Mouse (Mus musculus) heart, embryonic 15.5 days (tissue): ENCODE results near the gene Dennd1a. TPM values are rescaled to one million over a fixed set of nuclear protein-coding genes. Genes with fewer than 3 reads are reported as not detected.

ENCODE experiments used
- ATAC-seq: fragments of 200-750 bp; cut with Nextera tagmentation; replicated peaks from 2 replicates; pipeline ENCODE4 v1.8.0; 2017; ENCODE audit warnings: low read depth, moderate TSS enrichment; ENCODE audit not compliant: insufficient number of reproducible peaks, insufficient read depth, low FRiP score
- H3K27ac ChIP-seq: fragments of 300-500 bp; sonication (generic); 2 replicates; pipeline ENCODE4 v1.5.1; 2015; ENCODE audit warnings: mild to moderate bottlenecking, inconsistent platforms
- H3K27me3 ChIP-seq: fragments of 300-500 bp; sonication (generic); 2 replicates; pipeline ENCODE4 v1.6.1; 2015; ENCODE audit warnings: inconsistent platforms
- H3K36me3 ChIP-seq: fragments of 300-500 bp; sonication (generic); 2 replicates; pipeline ENCODE4 v1.6.1; 2015; ENCODE audit warnings: mild to moderate bottlenecking, inconsistent platforms
- H3K4me1 ChIP-seq: fragments of 300-500 bp; sonication (generic); replicated peaks from 2 replicates; pipeline ENCODE4 v1.6.1; 2015; ENCODE audit warnings: inconsistent platforms
- H3K4me2 ChIP-seq: fragments of 300-500 bp; sonication (generic); 2 replicates; pipeline ENCODE4 v1.6.1; 2015; ENCODE audit warnings: inconsistent platforms, mild to moderate bottlenecking, moderate library complexity
- H3K4me3 ChIP-seq: fragments of 300-500 bp; sonication (generic); 2 replicates; pipeline ENCODE4 v1.5.1; 2015; ENCODE audit warnings: mild to moderate bottlenecking, inconsistent platforms
- H3K9ac ChIP-seq: fragments of 300-500 bp; sonication (generic); 2 replicates; pipeline ENCODE4 v1.6.1; 2015; ENCODE audit warnings: mild to moderate bottlenecking, inconsistent platforms
- H3K9me3 ChIP-seq: fragments of 300-500 bp; sonication (generic); replicated peaks from 2 replicates; pipeline ENCODE4 v1.6.1; 2016; ENCODE audit warnings: inconsistent platforms
- WGBS: fragments of 180-500 bp; shearing (Covaris S2); methylation state at CpG from one replicate; pipeline ENCODE4 v1.1.7; 2015; ENCODE audit warnings: mixed read lengths; 5-methylcytosine and 5-hydroxymethylcytosine counted together
- polyA plus RNA-seq: library from polyadenylated mRNA; unstranded; fragments of >200 nt; fragmentation: Nextera tagmentation; extraction: Ambion mirVana; gene quantifications from 2 replicates; pipeline ENCODE4 v1.2.1, GENCODE M21; 2015

Dennd1a gene
- polyA plus RNA-seq, 1 experiment from 2014 or later, result 10.5 TPM

DNA sequence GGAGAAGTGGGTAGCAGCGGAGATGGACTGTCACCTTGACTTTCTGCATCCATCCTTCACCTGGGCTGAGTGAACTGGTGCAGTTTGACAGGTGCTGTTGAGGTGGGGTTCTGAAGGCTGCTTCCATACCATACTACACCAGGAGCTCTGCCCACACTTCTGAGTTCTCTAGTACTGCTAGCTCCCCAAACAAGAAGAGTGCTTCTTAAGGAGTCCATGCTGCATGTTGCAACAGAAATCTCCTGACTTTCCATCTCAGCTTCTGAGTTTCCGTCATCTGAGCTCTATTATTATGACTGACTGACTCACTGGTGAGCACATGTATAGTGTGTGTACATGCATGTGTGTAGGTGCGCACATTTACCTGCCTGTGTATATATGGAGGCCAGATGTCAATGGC, 449.6 kb downstream of the Dennd1a start:
- ATAC-seq, result no peak
- H3K4me1 ChIP-seq, result peaks cover 6% of the 10 kb centered on the region
- no peaks in the 10 kb centered on the region for H3K36me3 ChIP-seq
- WGBS, result 95% methylated on average over 3 of the region's 3 CpGs
- H3K9me3 ChIP-seq, result no peaks in the 10 kb centered on the region
- H3K4me2 ChIP-seq, result no peak overlapping the region
- H3K27ac ChIP-seq, result no peak overlapping the region
- H3K27me3 ChIP-seq, result no peaks in the 10 kb centered on the region
- H3K4me3 ChIP-seq, result no peak overlapping the region
- no peak overlapping the region for H3K9ac ChIP-seq

DNA sequence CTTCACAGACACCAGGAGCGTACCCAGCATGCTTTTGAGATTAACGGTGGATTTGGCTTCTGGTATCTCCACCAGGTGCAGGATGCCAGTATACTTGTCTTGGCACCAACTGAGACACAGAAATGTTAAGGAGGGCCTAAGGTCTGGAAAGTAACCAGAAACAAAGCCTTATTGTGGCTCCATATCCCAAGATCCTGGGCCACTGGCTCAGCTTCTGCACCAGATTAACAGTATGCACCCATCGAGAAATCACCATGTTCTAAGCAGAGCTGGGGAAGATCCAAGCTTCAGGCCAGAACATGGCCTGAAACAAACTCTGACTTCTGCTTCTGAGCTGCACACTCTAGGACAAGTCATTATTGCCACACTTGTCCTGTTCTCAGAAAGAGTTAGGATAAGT, 450.3 kb downstream of the Dennd1a start:
- H3K9ac ChIP-seq, result no peak overlapping the region
- no peak overlapping the region for H3K4me2 ChIP-seq
- 91% methylated on average over 3 of the region's 3 CpGs for WGBS
- no peaks in the 10 kb centered on the region for H3K27me3 ChIP-seq
- H3K4me3 ChIP-seq, result no peak overlapping the region
- no peak overlapping the region for H3K27ac ChIP-seq
- H3K9me3 ChIP-seq, result no peaks in the 10 kb centered on the region
- no peak for ATAC-seq
- H3K36me3 ChIP-seq, result no peaks in the 10 kb centered on the region
- H3K4me1 ChIP-seq, result no peaks in the 10 kb centered on the region

DNA sequence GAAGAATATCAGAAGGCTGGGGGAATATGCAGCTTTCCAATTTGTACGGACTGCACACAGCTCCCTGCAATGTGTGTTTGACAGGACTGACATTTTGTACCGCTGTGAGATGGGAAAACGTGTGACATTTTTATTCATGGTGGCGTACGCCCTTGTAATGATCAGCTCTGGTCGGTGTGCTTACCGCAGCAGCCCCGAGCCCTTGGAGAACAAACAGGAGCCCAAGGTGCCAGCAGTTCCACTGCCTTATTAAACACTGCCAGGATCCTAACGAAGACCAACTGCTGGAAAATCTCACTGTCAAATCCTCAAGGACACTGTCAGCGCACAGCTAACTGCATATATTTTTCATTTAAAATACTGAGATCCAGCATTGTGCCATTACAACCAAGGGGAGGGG, 454.9 kb downstream of the Dennd1a start:
- Histone ChIP-seq H3K36me3 (no peaks in the 10 kb centered on the region), H3K9ac (no peak overlapping the region), H3K27ac (no peak overlapping the region), H3K4me3 (no peak overlapping the region), H3K4me1 (peaks cover 17% of the 10 kb centered on the region), H3K4me2 (no peak overlapping the region), H3K9me3 (no peaks in the 10 kb centered on the region), H3K27me3 (no peaks in the 10 kb centered on the region)
- WGBS, result 55% methylated on average over 10 of the region's 10 CpGs
- no peak for ATAC-seq

DNA sequence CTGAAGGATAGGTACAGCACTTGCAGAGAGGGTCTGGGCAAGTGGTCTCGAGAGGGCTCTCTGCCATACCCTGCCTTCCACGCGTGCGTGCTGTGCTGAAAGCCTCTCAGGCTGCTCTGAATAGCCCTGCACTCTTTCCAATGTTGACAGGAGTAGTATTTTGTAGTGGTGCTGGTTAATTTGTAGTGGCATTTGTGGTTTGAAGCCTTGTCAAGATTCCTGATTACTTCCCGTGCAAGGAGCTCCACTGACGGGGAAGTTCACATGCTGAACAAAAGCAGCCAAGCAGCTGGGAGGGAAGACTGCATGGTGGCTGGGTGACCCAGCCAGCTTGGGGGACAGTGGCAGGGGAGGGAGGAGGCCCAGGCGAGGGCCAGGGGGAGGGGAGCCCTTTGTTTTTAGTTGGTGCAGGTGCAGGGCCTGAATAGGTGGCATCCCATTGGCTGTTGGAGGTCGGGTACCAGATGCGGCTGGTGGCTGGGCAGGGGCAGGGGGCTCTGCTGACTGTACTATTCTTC, 457.4 kb downstream of the Dennd1a start:
- Histone ChIP-seq H3K9ac (no peak overlapping the region), H3K9me3 (no peaks in the 10 kb centered on the region), H3K4me2 (no peak overlapping the region), H3K4me3 (no peak overlapping the region), H3K27me3 (no peaks in the 10 kb centered on the region), H3K27ac (no peak overlapping the region), H3K36me3 (no peaks in the 10 kb centered on the region), H3K4me1 (peaks cover 17% of the 10 kb centered on the region)
- WGBS, result 44% methylated on average over 9 of the region's 9 CpGs
- peak; percentile 25; the same call in 1 of the 2 replicates for ATAC-seq

DNA sequence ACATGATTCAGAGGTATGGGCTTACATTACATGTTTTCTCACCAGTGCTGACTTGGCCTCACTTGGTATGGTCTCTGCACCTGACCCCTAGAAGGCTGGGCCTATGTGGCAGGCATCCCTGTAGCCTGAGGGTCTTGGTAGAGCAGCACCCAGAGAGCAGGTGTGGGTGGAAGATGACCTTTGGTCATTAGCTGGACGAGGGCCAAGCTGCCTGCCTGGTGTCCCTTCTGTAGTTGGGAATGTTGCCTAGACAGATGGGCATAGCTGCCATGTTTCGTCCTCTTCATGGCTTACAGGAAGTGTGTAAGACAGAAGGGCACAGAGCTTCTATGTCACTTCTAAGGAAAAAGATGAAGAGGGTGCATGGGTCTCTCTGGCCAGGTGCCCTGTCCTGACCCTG, 463.4 kb downstream of the Dennd1a start:
- Histone ChIP-seq H3K9me3 (no peaks in the 10 kb centered on the region), H3K4me1 (peaks cover 2% of the 10 kb centered on the region; the same call in 1 of the 2 replicates), H3K9ac (no peak overlapping the region), H3K27me3 (no peaks in the 10 kb centered on the region), H3K36me3 (no peaks in the 10 kb centered on the region), H3K4me2 (no peak overlapping the region), H3K27ac (no peak overlapping the region), H3K4me3 (no peak overlapping the region)
- ATAC-seq, result no peak
- 91% methylated on average over 2 of the region's 2 CpGs for WGBS

DNA sequence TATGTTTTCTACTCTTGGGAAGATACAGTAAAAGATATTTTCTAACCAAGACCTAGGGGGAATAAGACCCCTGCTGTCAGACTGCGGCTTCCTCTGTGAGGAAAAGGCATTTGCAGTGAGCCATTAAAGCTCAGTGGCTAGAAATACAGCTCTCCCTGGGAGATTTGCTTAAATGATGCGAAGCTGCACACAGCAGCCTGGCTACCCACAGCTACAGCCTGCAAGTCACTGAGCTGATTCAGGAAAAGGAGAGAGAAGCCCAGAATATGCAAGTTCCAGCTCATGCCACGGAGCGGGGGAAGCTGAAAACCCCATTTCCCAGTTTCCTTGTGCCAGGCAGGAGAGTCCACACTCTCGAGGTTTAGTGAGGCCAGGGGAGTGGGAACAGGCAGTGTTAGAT, 465.1 kb downstream of the Dennd1a start:
- Histone ChIP-seq H3K36me3 (no peaks in the 10 kb centered on the region), H3K27me3 (no peaks in the 10 kb centered on the region), H3K4me1 (peaks cover 2% of the 10 kb centered on the region; the same call in 1 of the 2 replicates), H3K9me3 (no peaks in the 10 kb centered on the region), H3K9ac (no peak overlapping the region), H3K27ac (no peak overlapping the region), H3K4me2 (no peak overlapping the region), H3K4me3 (no peak overlapping the region)
- 79% methylated on average over 5 of the region's 5 CpGs for WGBS
- no peak for ATAC-seq

DNA sequence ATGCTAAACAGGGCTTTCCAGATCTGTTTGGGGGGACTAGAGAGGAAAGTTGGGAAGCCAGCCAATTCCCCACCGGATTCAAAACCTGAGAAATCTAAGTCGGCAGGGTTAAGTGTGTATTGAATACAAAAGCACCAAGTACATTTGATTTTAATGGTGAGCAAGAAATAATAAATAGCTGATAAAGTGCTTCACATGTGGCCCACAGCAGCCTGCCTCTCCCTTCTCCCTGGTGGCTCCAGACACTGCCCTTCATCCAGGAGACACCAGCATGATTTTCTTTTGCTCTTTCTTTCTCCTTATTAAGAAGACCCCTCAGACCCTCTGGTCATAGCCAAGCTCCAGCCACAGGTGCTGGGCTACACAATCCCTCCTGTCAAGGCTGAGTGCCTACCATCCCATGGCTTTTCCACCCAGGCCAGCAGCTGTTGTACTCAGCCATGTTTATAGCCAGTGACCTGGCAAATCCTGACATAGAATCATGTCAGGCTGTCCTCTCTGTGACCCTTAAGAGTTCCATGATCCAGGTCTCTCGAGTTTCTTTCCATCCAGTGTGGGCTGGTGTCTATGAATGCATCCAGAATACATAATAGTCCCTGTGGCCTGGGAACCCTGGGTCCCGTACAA, 467.6 kb downstream of the Dennd1a start:
- no peak overlapping the region for H3K27ac ChIP-seq
- H3K9ac ChIP-seq, result no peak overlapping the region
- H3K4me3 ChIP-seq, result no peak overlapping the region
- no peaks in the 10 kb centered on the region for H3K9me3 ChIP-seq
- no peak for ATAC-seq
- H3K27me3 ChIP-seq, result no peaks in the 10 kb centered on the region
- peaks cover 2% of the 10 kb centered on the region; the same call in 1 of the 2 replicates for H3K4me1 ChIP-seq
- WGBS, result 41% methylated on average over 4 of the region's 4 CpGs
- H3K4me2 ChIP-seq, result no peak overlapping the region
- H3K36me3 ChIP-seq, result no peaks in the 10 kb centered on the region

DNA sequence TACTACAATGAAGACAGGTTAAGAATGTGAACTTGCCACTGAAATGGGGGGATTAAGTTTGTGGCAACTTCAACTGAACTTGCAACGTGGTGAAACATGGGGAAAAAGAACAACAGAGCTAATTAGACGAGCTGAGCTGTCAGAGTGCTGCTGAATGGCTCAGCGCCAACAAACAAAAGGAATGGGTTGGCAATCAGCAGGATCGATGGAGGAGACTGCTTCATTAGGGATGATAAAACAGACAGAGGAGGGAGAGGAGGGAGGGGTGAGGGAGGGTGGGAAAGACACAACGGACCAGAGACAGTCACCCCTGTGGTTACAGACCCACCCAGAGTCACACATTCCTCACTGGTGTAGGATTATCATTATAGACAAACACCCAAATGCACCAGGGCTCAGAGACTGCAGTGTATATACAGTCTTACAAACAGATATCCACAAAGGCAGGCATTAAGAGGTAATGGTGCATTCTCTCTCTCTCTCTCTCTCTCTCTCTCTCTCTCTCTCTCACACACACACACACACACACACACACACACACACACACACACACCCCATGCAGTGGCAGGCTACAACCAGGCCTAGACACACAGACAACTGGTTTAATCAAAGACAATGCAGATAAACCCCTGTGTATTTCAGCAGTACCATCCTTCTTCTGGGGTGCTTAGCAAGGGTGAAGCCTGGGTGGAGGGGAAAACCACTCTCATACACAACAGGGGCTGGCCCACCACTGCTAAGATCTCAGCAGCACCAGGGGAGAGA, 468.2 kb downstream of the Dennd1a start:
- Histone ChIP-seq H3K4me1 (peaks cover 2% of the 10 kb centered on the region; the same call in 1 of the 2 replicates), H3K27ac (no peak overlapping the region), H3K4me3 (no peak overlapping the region), H3K27me3 (no peaks in the 10 kb centered on the region), H3K4me2 (no peak overlapping the region), H3K9me3 (no peaks in the 10 kb centered on the region), H3K9ac (no peak overlapping the region), H3K36me3 (no peaks in the 10 kb centered on the region)
- no peak for ATAC-seq
- 36% methylated on average over 5 of the region's 5 CpGs for WGBS

DNA sequence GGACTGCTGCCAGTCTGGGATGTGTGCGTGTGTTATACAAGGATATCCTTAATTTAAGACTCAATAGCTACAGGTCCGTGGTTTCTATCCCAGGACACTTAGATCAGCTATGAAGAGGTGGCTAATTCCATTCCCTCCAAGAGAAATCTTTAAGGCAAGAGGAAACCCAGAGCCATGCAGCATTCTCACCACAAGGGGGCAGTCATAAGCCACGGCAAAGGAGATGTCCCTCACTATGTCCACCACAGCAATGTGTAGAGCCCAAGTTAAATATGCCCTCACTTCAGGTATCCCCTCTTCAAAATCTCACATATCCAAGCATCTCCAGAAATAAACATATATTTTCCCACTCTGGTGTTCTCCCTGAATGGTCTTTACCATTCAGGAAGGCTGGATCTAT, 471.5 kb downstream of the Dennd1a start:
- 20% methylated on average over 3 of the region's 3 CpGs for WGBS
- Histone ChIP-seq H3K4me2 (no peak overlapping the region), H3K9ac (no peak overlapping the region), H3K27me3 (no peaks in the 10 kb centered on the region), H3K4me1 (peaks cover 8% of the 10 kb centered on the region), H3K36me3 (no peaks in the 10 kb centered on the region), H3K9me3 (no peaks in the 10 kb centered on the region), H3K4me3 (no peak overlapping the region), H3K27ac (no peak overlapping the region)
- ATAC-seq, result no peak

DNA sequence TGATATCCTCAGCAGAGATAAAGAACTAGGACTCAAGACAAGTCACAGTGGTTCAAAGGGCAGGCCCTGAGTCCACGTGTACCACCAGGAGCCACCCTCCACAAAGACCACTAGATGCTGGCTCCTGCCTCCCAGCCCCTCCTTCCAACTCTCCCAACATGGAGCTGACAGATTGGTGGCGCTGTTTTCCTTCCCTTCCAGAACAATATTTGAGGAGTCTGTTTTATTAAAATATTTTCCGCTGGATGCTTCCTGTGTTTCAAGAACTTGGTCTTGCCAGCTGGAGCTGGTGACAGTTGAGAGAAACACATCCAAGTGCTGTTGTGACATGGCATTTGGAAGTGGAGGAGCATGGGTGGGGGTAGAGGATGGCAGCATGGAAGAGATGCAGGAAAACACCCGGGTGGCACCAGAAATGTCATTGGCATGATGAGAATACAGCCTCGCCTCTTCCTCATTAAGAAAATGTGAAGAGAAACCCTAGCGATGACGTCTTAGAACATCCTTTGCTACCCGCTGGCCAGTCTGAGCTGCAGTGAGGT, 472.3 kb downstream of the Dennd1a start:
- H3K27me3 ChIP-seq, result no peaks in the 10 kb centered on the region
- H3K4me1 ChIP-seq, result peaks cover 8% of the 10 kb centered on the region
- H3K4me2 ChIP-seq, result no peak overlapping the region
- WGBS, result 79% methylated on average over 8 of the region's 8 CpGs
- no peak overlapping the region for H3K27ac ChIP-seq
- no peak for ATAC-seq
- H3K4me3 ChIP-seq, result no peak overlapping the region
- no peaks in the 10 kb centered on the region for H3K36me3 ChIP-seq
- no peak overlapping the region for H3K9ac ChIP-seq
- H3K9me3 ChIP-seq, result no peaks in the 10 kb centered on the region

DNA sequence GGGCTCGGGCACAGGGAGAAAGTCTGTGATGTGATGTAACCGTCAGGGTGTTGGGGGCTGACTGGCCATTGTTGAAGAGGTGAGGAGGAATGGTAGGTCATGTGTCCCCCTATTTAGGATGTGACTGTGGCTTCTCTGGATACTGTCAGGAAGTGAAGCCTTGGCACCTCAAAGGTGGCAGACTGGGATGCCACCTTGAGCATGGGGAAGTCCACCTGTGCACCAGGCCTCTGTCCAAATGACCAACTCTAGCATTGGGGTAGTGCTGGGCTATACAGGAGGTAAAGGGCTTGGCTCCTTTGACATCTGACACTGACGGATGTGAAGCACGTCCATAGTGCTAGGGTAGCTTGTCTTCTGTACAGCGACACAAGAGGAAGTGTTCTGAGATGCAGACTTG, 474.8 kb downstream of the Dennd1a start:
- no peaks in the 10 kb centered on the region for H3K9me3 ChIP-seq
- H3K27me3 ChIP-seq, result no peaks in the 10 kb centered on the region
- H3K9ac ChIP-seq, result no peak overlapping the region
- H3K27ac ChIP-seq, result no peak overlapping the region
- no peak overlapping the region for H3K4me2 ChIP-seq
- H3K4me1 ChIP-seq, result peaks cover 5% of the 10 kb centered on the region
- 83% methylated on average over 5 of the region's 5 CpGs for WGBS
- H3K36me3 ChIP-seq, result no peaks in the 10 kb centered on the region
- H3K4me3 ChIP-seq, result no peak overlapping the region
- no peak for ATAC-seq
